Mouse (Mus musculus) erythroid progenitor cell, adult 5-6 weeks (primary cell): ENCODE results near the gene Eri3. TPM values are rescaled to one million over a fixed set of nuclear protein-coding genes. Genes with fewer than 3 reads are reported as not detected.

Experiments
- ATAC-seq: replicated peaks from 2 replicates; pipeline ENCODE4 v1.8.0; 2016; ENCODE audit warnings: moderate number of reproducible peaks, mild to moderate bottlenecking, moderate TSS enrichment, inconsistent platforms; ENCODE audit not compliant: poor library complexity, low FRiP score, severe bottlenecking
- total RNA-seq, 2 experiments: library from RNA; stranded (forward) in 1 of 2; stranded (reverse) in 1 of 2; fragments of 150-400 nt in 1 of 2; fragments of 186-747, 209-891 nt in 1 of 2; gene quantifications; 2 replicates each; pipeline versions ENCODE4 v1.2.3 to v1.2.4; 2015 to 2017; ENCODE audit warnings: low replicate concordance in 2 of 2

The Eri3 gene
- total RNA-seq, 2 experiments from 2014 or later: 0.61 to 24.3 TPM

- ATAC-seq: no peak
Measured at GRCm38 (mm10) chr4:117613153-117613773, 63.1 kb downstream of the Eri3 start.

GRCm38 (mm10) chr4:117616600-117616999 is 66.4 kb downstream of the Eri3 start:
- ATAC-seq: no peak

GRCm38 (mm10) chr4:117622270-117622669 is 72.1 kb downstream of the Eri3 start:
- no peak for ATAC-seq

GRCm38 (mm10) chr4:117623025-117623424 is 72.9 kb downstream of the Eri3 start:
- ATAC-seq: no peak

GRCm38 (mm10) chr4:117624660-117625059 is 74.5 kb downstream of the Eri3 start:
- ATAC-seq: no peak

GRCm38 (mm10) chr4:117628464-117628863 is 78.3 kb downstream of the Eri3 start:
- no peak for ATAC-seq

- no peak for ATAC-seq
Measured at GRCm38 (mm10) chr4:117630053-117630670, 80.0 kb downstream of the Eri3 start.

GRCm38 (mm10) chr4:117633527-117633926 is 83.4 kb downstream of the Eri3 start:
- no peak for ATAC-seq

- ATAC-seq: no peak
Measured at GRCm38 (mm10) chr4:117634642-117635041, 84.5 kb downstream of the Eri3 start.

- no peak for ATAC-seq
Measured at GRCm38 (mm10) chr4:117636152-117636551, 86.0 kb downstream of the Eri3 start.

GRCm38 (mm10) chr4:117636891-117637613 is 86.9 kb downstream of the Eri3 start:
- ATAC-seq: no peak

- no peak for ATAC-seq
Measured at GRCm38 (mm10) chr4:117640925-117641703, 90.9 kb downstream of the Eri3 start.

GRCm38 (mm10) chr4:117641804-117642203 is 91.6 kb downstream of the Eri3 start:
- ATAC-seq: no peak

GRCm38 (mm10) chr4:117645031-117645435 is 94.9 kb downstream of the Eri3 start:
- ATAC-seq: no peak

GRCm38 (mm10) chr4:117645859-117646258 is 95.7 kb downstream of the Eri3 start:
- no peak for ATAC-seq

- ATAC-seq: no peak
Measured at GRCm38 (mm10) chr4:117646496-117646895, 96.3 kb downstream of the Eri3 start.

- no peak for ATAC-seq
Measured at GRCm38 (mm10) chr4:117646926-117647755, 97.0 kb downstream of the Eri3 start.

GRCm38 (mm10) chr4:117651626-117652101 is 101.5 kb downstream of the Eri3 start:
- ATAC-seq: no peak

- no peak for ATAC-seq
Measured at GRCm38 (mm10) chr4:117652727-117653126, 102.6 kb downstream of the Eri3 start.
